Mouse (Mus musculus): ENCODE results near the gene Atp9a. TPM values are rescaled to one million over a fixed set of nuclear protein-coding genes. Genes with fewer than 3 reads are reported as not detected.

The Atp9a gene
- polyA plus RNA-seq, 1 experiment from 2014 or later: 18.6 TPM

GRCm38 (mm10) chr2:168608125-168608564 is 134.1 kb downstream of the Atp9a start:
- Histone ChIP-seq H3K36me3 (ENCODE audit: control insufficient read depth, insufficient read depth, low read length) (no peaks in the 10 kb centered on the region), H3K27me3 (ENCODE audit: control insufficient read depth, insufficient read depth, low read length) (peaks cover 2% of the 10 kb centered on the region; the same call in 1 of the 2 replicates), H3K4me2 (ENCODE audit: low read depth, low read length, severe bottlenecking) (no peak overlapping the region), H3K4me3 (ENCODE audit: low read depth, low read length) (no peak overlapping the region), H3K9me3 (ENCODE audit: control insufficient read depth, low read length) (no peaks in the 10 kb centered on the region), H3K4me1 (replicated peaks; ENCODE audit: control insufficient read depth, insufficient read depth, low read length) (no peaks in the 10 kb centered on the region), H3K9ac (ENCODE audit: low read length) (no peak overlapping the region), H3K27ac (ENCODE audit: low read depth, low read length) (no peak overlapping the region)
- ATAC-seq (replicated peaks; ENCODE audit: low FRiP score): no peak
- no peak for DNase-seq (ENCODE audit: low spot score)
- WGBS: 68% methylated on average over 9 of the region's 9 CpGs

DNA sequence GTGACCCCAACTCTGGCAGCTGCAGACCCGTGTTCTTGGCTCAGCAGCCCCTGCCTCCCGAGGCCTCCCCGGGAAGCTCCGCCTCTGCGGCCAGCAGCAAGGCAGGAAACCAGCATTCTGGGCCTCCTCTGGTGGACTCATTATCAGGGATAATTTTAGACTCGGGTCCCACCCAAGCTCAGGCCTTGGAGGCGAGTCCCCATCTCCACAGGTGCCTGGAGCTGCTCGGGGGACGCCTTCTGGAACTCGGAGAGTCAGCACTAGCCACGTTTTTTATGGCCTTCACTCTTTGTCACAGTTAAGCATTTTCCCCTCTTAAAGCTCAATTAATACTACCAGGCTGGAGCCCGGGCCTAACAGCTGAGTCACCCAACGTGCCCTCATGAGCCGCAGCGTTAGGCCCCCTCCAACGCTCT is 137.5 kb downstream of the Atp9a start:
- no peak for ATAC-seq (replicated peaks; ENCODE audit: low FRiP score)
- no peak overlapping the region for H3K4me2 ChIP-seq (ENCODE audit: low read depth, low read length, severe bottlenecking)

DNA sequence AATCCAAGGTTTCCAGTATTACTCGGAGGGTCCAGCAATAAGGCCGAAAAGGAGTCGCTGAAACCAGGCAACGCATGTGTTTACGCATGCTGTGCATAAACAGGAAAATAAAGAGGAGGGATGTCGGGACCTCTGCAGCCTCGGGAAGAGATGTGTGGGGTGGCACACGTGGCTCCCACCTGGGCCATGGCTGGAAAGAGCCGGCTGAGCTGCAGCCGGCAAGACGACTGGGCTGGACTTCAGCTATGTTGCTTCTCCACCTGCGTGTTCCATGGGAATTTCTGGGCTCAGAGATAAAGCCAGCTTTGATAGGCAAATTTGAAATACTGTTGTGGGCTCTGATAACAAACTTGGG is 139.8 kb downstream of the Atp9a start:
- Histone ChIP-seq H3K27ac (ENCODE audit: low read depth, low read length) (no peak overlapping the region), H3K4me3 (ENCODE audit: low read depth, low read length) (no peak overlapping the region), H3K9me3 (ENCODE audit: control insufficient read depth, low read length) (no peaks in the 10 kb centered on the region), H3K9ac (ENCODE audit: low read length) (no peak overlapping the region), H3K36me3 (ENCODE audit: control insufficient read depth, insufficient read depth, low read length) (no peaks in the 10 kb centered on the region), H3K4me1 (replicated peaks; ENCODE audit: control insufficient read depth, insufficient read depth, low read length) (0 out of 2 replicates have a peak, but pooled peaks cover 3% of the 10 kb centered on the region), H3K4me2 (ENCODE audit: low read depth, low read length, severe bottlenecking) (no peak overlapping the region), H3K27me3 (ENCODE audit: control insufficient read depth, insufficient read depth, low read length) (peaks cover 34% of the 10 kb centered on the region)
- no peak for DNase-seq (ENCODE audit: low spot score)
- WGBS: 27% methylated on average over 12 of the region's 12 CpGs
- ATAC-seq (replicated peaks; ENCODE audit: low FRiP score): no peak

More for the DNA sequence above, 137.5 kb downstream of the Atp9a start:
- Histone ChIP-seq H3K27me3 (ENCODE audit: control insufficient read depth, insufficient read depth, low read length) (peaks cover 33% of the 10 kb centered on the region), H3K9ac (ENCODE audit: low read length) (no peak overlapping the region), H3K27ac (ENCODE audit: low read depth, low read length) (no peak overlapping the region), H3K9me3 (ENCODE audit: control insufficient read depth, low read length) (no peaks in the 10 kb centered on the region), H3K4me3 (ENCODE audit: low read depth, low read length) (no peak overlapping the region), H3K4me1 (replicated peaks; ENCODE audit: control insufficient read depth, insufficient read depth, low read length) (0 out of 2 replicates have a peak, but pooled peaks cover 3% of the 10 kb centered on the region), H3K36me3 (ENCODE audit: control insufficient read depth, insufficient read depth, low read length) (no peaks in the 10 kb centered on the region)
- 53% methylated on average over 16 of the region's 16 CpGs for WGBS
- DNase-seq (ENCODE audit: low spot score): no peak

- Histone ChIP-seq H3K9me3 (ENCODE audit: control insufficient read depth, low read length) (no peaks in the 10 kb centered on the region), H3K4me1 (replicated peaks; ENCODE audit: control insufficient read depth, insufficient read depth, low read length) (0 out of 2 replicates have a peak, but pooled peaks cover 3% of the 10 kb centered on the region), H3K27ac (ENCODE audit: low read depth, low read length) (no peak within 1 kb of the TSS), H3K4me2 (ENCODE audit: low read depth, low read length, severe bottlenecking) (peak within 1 kb of the TSS; percentile 87), H3K9ac (ENCODE audit: low read length) (peak within 1 kb of the TSS; percentile 58), H3K36me3 (ENCODE audit: control insufficient read depth, insufficient read depth, low read length) (no peaks in the 10 kb centered on the region), H3K4me3 (ENCODE audit: low read depth, low read length) (peak within 1 kb of the TSS; percentile 43), H3K27me3 (ENCODE audit: control insufficient read depth, insufficient read depth, low read length) (peaks cover 34% of the 10 kb centered on the region)
- ATAC-seq (replicated peaks; ENCODE audit: low FRiP score) (peak; percentile 82), DNase-seq (ENCODE audit: low spot score) (peak; percentile 82)
- 1% methylated on average over 56 of the region's 56 CpGs for WGBS
These were observed 140.5 kb downstream of the Atp9a start, which contains the start of gene Nfatc2 for GRCm38 (mm10) chr2:168601491-168602386. Gene Nfatc2 (minus strand): TSS chr2:168601657.

DNA sequence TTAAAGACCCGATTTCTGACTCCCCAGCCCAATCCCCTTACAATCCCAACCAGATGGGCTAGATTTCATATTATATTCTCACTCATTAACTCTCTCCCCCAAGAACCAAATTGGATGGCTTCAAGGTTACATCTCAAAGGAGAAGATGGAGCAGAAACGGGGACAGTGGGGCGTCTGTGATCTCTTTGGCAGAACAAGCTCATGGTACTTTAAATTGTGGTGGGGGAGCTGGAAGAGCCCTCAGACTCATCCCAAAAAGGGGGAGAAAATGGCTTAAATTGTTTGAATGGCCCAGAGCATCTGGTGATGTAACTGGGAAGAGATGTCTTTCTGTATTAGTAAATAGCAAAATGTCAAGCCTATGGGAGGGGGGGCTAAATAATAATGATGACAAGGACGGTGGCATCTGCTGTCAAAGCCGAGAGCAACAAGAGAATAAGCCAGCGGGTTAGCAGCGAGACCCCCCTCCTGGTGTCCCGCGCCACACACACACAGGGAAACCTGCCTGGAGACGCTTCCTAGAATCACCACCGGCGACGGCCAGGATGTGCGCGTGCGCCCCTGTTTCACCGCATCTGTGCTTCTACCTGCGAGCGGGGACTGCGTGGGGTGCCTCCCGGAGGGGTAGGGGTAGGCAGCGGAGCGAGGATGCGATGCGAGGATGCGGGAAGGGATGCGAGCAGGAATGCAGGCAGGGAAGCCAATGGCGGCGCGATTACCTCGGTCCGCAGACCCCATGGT is 141.3 kb downstream of the Atp9a start:
- Histone ChIP-seq H3K27ac (ENCODE audit: low read depth, low read length) (no peak overlapping the region), H3K4me2 (ENCODE audit: low read depth, low read length, severe bottlenecking) (peak overlapping the region; percentile 87), H3K4me3 (ENCODE audit: low read depth, low read length) (peak overlapping the region; percentile 43), H3K4me1 (replicated peaks; ENCODE audit: control insufficient read depth, insufficient read depth, low read length) (0 out of 2 replicates have a peak, but pooled peaks cover 3% of the 10 kb centered on the region), H3K27me3 (ENCODE audit: control insufficient read depth, insufficient read depth, low read length) (peaks cover 34% of the 10 kb centered on the region), H3K9ac (ENCODE audit: low read length) (peak overlapping the region; percentile 58), H3K9me3 (ENCODE audit: control insufficient read depth, low read length) (no peaks in the 10 kb centered on the region), H3K36me3 (ENCODE audit: control insufficient read depth, insufficient read depth, low read length) (no peaks in the 10 kb centered on the region)
- ATAC-seq (replicated peaks; ENCODE audit: low FRiP score): no peak
- peak; percentile 70 for DNase-seq (ENCODE audit: low spot score)
- under 1% methylated on average over 32 of the region's 32 CpGs for WGBS

DNA sequence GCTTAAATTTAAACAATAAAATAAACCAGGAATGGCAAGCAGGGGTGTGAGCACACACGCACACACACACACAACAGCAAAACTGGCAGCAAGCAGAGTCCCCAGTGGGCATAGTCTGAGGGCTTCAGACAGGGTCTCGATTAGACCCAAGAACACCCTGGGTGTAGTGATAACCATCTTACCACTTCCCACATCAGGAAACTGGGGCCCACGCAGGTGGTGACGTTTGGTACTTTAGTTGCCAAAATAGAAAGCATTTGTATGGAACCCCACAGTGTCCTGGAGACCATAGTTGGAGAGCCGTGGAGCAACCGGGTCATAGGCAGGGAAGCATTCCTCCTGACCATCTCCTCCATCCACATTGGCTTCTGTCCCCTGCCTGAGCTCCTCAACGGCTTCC is 146.5 kb downstream of the Atp9a start:
- H3K4me3 ChIP-seq (ENCODE audit: low read depth, low read length): no peak overlapping the region
- no peaks in the 10 kb centered on the region for H3K9me3 ChIP-seq (ENCODE audit: control insufficient read depth, low read length)
- no peak overlapping the region for H3K9ac ChIP-seq (ENCODE audit: low read length)
- no peaks in the 10 kb centered on the region for H3K36me3 ChIP-seq (ENCODE audit: control insufficient read depth, insufficient read depth, low read length)
- DNase-seq (ENCODE audit: low spot score): no peak
- 85% methylated on average over 7 of the region's 7 CpGs for WGBS
- H3K4me1 ChIP-seq (replicated peaks; ENCODE audit: control insufficient read depth, insufficient read depth, low read length): peaks cover 1% of the 10 kb centered on the region; the same call in 1 of the 2 replicates
- H3K27me3 ChIP-seq (ENCODE audit: control insufficient read depth, insufficient read depth, low read length): peaks cover 16% of the 10 kb centered on the region; the same call in 1 of the 2 replicates
- ATAC-seq (replicated peaks; ENCODE audit: low FRiP score): no peak
- H3K27ac ChIP-seq (ENCODE audit: low read depth, low read length): no peak overlapping the region
- H3K4me2 ChIP-seq (ENCODE audit: low read depth, low read length, severe bottlenecking): no peak overlapping the region

GRCm38 (mm10) chr2:168593676-168594075 is 148.5 kb downstream of the Atp9a start:
- Histone ChIP-seq H3K36me3 (ENCODE audit: control insufficient read depth, insufficient read depth, low read length) (no peaks in the 10 kb centered on the region), H3K27me3 (ENCODE audit: control insufficient read depth, insufficient read depth, low read length) (peaks cover 19% of the 10 kb centered on the region), H3K9me3 (ENCODE audit: control insufficient read depth, low read length) (no peaks in the 10 kb centered on the region), H3K4me1 (replicated peaks; ENCODE audit: control insufficient read depth, insufficient read depth, low read length) (peaks cover 12% of the 10 kb centered on the region; the same call in 1 of the 2 replicates), H3K4me3 (ENCODE audit: low read depth, low read length) (no peak overlapping the region), H3K27ac (ENCODE audit: low read depth, low read length) (no peak overlapping the region), H3K4me2 (ENCODE audit: low read depth, low read length, severe bottlenecking) (no peak overlapping the region), H3K9ac (ENCODE audit: low read length) (no peak overlapping the region)
- ATAC-seq (replicated peaks; ENCODE audit: low FRiP score) (no peak), DNase-seq (ENCODE audit: low spot score) (no peak)
- WGBS: 83% methylated on average over 6 of the region's 6 CpGs

DNA sequence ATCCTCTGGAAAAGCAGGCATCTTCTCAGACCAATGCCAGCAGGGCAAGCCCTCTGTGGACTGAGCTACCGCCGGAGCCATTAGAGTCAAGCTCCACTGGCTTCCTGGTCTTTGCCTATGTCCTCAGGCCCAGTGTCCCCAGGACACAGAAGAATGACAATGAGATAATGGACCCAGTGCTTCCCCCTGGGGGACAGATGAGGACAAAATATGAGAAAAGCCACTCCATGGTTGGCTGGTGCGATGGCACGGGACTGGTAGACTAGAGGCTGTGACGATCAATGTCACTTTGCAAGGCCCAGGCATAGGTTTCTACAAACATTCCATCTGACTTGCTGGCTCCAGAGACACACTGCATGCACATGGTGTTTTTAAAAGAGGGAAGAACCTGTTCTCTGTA is 149.2 kb downstream of the Atp9a start:
- H3K9me3 ChIP-seq (ENCODE audit: control insufficient read depth, low read length): no peaks in the 10 kb centered on the region
- H3K36me3 ChIP-seq (ENCODE audit: control insufficient read depth, insufficient read depth, low read length): no peaks in the 10 kb centered on the region
- peaks cover 19% of the 10 kb centered on the region for H3K27me3 ChIP-seq (ENCODE audit: control insufficient read depth, insufficient read depth, low read length)
- WGBS: 84% methylated on average over 5 of the region's 5 CpGs
- ATAC-seq (replicated peaks; ENCODE audit: low FRiP score): no peak
- peaks cover 12% of the 10 kb centered on the region; the same call in 1 of the 2 replicates for H3K4me1 ChIP-seq (replicated peaks; ENCODE audit: control insufficient read depth, insufficient read depth, low read length)
- no peak overlapping the region for H3K27ac ChIP-seq (ENCODE audit: low read depth, low read length)
- H3K4me2 ChIP-seq (ENCODE audit: low read depth, low read length, severe bottlenecking): no peak overlapping the region
- no peak overlapping the region for H3K4me3 ChIP-seq (ENCODE audit: low read depth, low read length)
- no peak overlapping the region for H3K9ac ChIP-seq (ENCODE audit: low read length)
- DNase-seq (ENCODE audit: low spot score): no peak

All from forebrain, embryonic 11.5 days (tissue).